Mouse (Mus musculus) heart, postnatal 25 days (tissue): ENCODE measurements at regions not wholly inside any gene's neighbourhood (a gene's known extent, or its start where the extent isn't known, plus 50 kb on each side); places are given as distances from the start of the nearest gene placed in this dataset.

Experiments
- DNase-seq: peaks from one replicate; pipeline ENCODE4 v3.0.0; 2022; ENCODE audit warnings: low spot score
- intact Hi-C: fragments of 180-260 bp; cut with DNase I; formaldehyde crosslinking; loops from one replicate; pipeline ENCODE4 v1.15.1; 2025

DNA sequence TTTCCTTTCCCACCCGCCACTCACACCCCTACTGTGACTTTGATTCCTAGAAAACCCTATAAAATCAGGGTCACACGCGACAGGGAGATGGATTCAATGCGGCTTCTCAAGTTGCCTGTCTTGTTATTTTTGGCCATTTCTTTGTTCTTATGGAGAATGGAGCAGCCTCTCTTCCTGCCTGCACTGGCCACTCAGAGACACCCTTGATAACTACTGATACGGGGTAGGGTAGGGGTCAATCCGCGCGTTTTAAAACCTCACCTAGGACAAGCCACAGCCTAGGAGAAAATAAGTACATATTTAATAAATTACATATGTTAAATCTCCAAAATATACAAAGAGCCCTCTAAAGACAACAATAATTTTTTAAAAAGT is 309.2 kb downstream of the Matn1 start:
- no peak for DNase-seq
- intact Hi-C loops: loop anchor here (1.0 to 5.0 kb wide), 4 partner anchors 111 to 585 kb away; partner anchors contain the start of gene Ptpru

DNA sequence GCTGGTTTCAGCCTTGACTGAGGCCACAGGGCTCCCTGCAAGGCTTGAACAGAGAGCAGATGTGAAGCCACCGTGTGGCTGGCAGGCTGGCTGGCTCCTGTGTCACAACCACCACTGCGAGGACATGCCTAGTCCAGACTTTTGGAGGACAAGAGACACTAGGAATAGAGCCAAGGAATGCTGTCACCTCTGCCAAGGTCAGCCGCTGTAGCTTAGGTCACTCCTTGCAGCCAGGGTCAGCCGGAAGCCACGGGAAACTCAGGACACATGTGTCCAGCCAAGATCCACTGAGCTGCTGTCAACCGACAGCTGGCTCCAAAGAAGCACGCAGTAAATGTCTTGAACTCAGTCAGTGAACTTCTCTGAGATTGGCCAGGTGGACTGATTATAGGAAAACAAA is 310.1 kb downstream of the Matn1 start:
- intact Hi-C loops: loop anchor here (5.0 kb wide), 1 partner anchor 292 kb away; no protein-coding TSS in a partner anchor
- DNase-seq: peak; percentile 57

DNA sequence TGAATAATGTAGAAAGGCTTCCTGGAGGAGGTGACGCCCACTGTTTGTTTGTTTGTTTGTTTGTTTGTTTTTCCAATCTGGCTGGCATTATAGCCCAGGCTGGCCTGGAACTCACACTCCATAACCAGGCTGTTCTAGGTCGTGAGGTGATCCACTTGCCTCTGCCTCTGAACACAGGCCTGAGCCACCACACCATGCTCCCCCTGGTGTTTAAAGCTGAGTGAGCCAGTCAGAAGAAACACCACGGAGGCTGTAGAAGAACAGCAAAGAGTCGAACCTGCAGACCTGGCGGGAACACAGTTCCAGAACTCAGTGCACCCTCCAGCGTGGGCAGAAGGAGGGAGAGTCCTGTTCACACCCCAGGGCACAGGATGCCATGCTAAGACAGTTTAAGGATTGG is 310.5 kb downstream of the Matn1 start:
- intact Hi-C loops: loop anchor here (5.0 kb wide), 1 partner anchor 292 kb away; no protein-coding TSS in a partner anchor
- DNase-seq: no peak

DNA sequence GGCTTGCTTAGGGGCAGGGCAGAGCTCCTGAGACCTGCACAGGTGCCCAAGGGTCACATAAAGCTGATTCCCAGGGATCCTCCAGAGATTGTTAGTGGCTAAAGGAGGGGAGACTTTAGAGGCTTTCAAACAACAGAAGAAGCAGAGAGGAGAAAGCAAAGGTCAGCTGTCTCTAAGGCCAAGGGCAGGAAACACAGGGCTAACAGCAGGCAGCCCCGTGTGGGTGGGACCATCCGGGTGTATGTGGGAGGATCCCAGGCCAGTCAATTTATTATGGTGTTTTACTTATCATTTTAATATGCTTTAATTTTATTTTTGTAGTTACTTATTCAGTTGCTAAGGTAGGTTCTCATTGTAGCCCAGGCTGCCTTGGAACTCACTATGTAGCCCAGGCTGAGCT is 317.1 kb downstream of the Matn1 start:
- intact Hi-C loops: no loop called here
- DNase-seq: no peak

DNA sequence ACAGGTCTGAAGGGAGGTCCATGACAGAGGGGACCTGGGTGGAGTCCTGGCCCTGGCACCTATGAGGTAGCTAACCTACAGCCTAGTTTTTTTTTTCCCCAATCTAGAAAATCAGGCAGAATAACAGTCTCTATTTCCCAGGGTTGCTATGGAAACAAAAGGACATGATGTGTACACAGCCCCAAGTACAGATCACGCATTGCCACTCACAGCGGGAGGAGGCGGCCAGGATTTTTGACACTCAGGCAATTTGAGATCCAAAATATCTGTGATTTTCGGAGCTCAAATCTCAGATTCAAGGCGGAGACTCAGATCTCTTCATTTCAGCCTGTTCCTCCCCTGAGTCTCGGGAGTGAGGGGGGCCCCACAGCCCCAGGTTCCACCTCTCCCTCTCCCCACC is 318.7 kb downstream of the Matn1 start:
- intact Hi-C loops: no loop called here
- DNase-seq: no peak

DNA sequence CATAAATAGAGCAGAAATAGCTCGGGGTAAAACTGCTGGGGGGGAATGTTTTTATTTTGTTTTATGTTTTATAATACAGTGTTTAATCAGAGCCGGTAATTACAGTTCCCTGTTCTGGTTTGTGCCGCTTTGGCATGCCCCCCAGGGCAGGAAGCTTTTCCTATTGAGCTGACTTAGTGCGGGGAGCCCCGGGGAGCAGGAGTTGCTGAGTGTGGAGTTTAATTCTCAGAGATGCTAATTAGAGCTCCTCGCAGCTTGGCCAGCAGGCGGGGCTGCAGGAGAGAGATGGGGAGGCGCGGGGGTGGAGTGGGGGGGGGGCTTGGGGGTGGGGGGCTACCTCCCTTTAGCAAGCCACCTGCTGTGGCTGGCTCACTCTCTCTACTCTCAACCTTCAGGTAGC is 322.6 kb downstream of the Matn1 start:
- no peak for DNase-seq
- intact Hi-C loops: no loop called here

DNA sequence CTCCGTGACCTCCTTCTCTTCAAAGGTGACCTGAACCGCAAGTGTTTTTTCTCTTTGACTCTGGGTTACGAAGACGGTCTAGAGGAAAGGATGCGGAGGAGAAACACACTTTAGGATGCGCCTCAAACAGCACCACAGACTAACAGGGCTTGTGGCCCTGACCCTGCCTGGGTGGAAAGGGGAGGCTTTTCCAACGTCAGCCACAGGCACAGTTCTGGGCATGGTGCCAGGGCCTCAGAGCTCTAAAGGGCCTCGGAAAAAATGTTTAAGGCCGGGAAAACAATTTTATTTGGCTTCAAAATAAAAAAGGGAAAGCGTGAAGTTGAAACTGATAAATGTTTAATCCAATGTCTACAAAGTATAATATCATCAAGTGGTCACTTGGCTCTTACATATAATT is 323.6 kb downstream of the Matn1 start:
- no peak for DNase-seq
- intact Hi-C loops: no loop called here

DNA sequence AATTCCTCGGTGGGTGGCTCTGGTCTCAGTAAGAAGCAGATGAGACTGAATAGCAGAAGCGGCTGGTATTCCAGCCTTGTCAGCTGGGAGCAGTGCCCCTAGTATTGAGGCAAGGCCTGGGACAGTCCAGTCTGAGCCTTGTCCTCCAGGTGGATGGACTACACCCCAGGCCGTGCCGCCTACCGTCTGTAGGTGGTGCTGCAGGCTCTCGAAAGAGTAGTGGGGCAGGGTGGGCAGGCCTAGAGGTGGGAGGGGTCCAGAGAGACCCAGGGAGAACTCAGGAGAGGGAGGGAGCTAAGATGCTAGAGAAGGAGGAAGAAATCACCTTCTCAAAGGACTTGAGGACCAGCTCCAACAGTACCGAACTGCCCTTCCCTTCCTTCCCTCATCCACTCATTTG is 326.0 kb downstream of the Matn1 start:
- DNase-seq: no peak
- intact Hi-C loops: no loop called here

DNA sequence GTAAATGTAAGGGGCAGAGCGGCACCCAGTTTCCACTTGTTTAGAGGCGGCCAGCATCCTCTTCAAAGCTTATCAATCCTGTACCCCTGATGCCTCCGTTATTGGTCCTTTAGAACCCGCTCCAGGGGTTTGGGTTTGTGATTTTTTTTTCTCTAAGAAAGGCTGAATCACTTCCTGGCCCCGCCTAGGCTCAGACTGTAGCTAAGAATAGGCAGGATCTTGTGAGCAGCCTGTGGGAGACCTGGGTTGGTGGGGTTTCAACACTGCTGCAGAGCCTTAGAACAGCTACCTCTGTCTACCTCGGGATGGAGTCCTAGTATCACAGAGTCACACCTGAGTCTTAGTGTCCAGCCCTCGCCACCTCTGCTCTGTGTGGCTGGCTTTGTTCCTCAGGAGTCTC is 327.9 kb downstream of the Matn1 start:
- DNase-seq: no peak
- intact Hi-C loops: no loop called here

DNA sequence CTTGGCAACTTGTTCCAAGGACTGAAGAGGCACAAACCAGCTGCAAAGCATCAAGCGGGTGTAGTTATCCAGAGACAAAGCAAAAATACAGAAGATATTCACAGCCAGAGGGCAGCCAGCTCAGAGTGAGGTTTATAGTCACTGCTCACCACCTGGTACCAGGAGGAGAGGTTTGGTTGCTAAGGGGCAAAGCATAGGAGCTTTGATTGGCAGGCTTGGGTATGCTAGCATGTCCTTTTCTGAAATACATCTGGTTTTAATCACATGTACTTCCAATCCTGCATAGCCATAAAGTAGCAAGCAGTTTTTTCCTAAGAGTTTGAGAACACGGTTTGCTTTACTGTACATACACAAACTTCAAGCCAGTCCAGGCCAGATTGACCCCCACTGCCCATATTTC is 349.4 kb downstream of the Matn1 start:
- no peak for DNase-seq
- intact Hi-C loops: no loop called here

DNA sequence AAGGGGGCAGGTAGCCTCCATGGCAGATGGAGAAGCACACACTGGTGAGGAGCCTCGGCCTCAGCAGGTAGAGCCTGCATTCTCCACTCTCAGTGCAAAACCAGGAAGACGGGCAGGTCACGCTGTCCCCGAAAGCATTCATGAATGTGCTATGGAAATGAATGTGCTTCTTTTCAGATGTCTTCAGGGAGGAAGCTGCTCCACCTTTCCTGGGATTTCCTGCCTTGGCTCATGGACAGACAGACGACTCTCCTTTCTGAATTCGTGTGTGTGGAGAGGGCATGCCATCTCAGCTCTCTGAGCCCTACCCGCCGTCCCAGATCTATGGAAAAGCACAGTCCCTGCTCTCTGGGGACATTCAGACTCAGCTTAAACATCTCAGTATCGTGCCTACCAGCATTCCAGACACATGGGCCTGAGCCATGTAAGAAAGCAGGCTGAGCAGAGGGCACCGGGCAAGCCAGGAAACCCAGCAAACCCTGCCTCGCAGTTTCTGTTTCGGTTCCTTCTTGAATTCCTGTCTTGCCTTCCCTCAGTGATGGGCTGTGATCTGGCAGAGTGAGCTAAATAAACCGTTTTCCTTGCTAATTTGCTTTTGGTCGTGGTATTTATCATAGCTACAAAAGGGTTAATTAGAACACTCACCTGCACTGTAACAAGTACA is 354.0 kb downstream of the Matn1 start:
- intact Hi-C loops: no loop called here
- DNase-seq: no peak

DNA sequence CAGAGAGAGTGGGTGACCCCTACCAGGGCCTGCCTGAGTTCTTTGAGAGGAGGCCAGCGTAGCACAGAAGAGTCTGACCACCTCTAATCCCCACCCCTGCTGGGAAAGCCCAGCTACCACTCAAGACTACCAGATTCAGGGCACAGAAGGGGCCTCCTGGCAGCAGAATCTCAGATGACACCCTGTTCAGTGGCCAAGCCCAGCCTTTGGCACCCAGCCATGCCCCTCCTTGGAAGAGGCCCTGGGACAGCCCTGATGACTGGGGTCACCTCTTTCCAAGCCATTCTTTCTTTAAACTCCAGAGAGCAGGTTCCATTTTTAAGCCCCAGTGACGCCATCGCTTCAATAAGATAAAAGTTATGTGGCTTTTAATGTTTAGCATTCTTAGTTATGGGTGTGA is 359.8 kb downstream of the Matn1 start:
- no peak for DNase-seq
- intact Hi-C loops: no loop called here

DNA sequence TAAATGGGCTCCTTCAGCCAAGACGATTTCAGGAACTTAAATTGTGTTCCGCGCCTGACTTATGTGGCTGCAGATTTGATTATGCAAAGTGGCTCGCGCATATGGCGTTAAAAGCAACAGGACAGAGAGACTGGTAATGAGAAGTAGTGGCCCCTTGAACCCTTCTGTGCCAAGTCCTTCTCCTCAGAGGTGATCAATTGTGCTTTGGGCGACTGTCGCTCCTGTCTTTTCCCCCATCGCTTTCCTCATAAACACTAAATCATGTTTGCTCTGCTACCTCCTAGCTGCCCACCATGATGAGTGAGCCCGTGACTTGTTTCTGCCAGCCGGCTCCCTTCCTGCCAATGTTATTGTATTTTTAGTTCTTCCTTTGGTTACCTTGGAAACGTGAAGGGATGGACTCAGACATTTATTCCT is 360.2 kb downstream of the Matn1 start:
- no peak for DNase-seq
- intact Hi-C loops: no loop called here

DNA sequence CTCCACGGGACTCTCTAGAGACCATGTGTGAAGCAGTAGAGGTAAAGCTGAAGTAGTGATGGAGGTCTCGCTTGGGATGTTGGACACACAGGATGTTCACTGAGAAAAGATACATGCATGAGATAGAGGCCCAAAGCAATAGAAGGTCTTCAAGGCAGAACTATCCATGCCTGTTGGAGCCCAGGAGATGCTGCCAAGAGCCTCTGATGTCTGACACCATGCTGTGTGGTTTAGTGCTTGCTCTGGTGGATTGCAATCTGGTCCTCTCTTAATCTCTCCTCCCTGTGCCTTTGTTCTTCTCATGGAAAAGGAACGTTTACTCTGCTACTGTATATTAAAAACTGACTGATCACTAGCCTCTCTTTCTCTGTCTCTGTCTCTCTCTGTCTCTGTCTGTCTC is 370.0 kb downstream of the Matn1 start:
- intact Hi-C loops: no loop called here
- DNase-seq: no peak

DNA sequence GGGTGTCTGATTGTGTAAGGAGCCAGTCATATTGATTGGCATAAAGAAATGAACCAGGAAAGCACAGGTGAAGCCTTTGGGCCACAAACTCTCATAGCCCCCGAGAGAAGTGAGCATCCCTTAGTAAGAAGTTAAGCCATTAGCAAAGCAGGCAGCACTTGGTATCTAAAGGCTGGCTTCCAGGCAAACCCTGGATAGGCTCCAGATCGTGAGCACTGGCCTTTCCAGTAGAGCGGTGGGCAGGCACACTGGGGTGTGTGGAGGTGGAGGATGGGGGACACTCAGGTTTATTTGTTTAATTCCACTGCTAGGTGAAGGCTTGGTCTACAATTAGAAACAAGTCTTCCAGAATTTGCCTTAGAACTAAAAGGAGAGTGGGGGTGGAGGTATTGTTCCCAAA is 371.9 kb downstream of the Matn1 start:
- no peak for DNase-seq
- intact Hi-C loops: no loop called here

DNA sequence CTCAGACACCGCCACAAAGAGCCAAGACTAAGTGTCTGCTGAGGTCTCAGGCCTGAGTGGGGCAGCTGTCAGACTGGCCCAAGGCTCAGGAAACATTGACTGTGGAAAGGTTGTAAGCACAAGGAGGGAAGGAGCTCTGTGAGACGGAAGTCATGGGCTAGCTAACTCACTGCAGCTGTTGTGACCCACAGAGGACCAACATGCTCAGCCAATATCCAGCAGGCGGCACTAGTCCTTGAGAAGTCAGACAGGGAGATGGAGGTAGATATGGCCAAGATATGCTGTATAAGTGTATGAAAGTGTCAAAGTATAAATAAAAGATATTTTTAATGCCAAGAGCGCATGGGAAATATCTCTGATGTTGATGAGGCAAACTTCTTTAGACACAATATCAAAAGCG is 378.1 kb downstream of the Matn1 start:
- no peak for DNase-seq
- intact Hi-C loops: no loop called here

DNA sequence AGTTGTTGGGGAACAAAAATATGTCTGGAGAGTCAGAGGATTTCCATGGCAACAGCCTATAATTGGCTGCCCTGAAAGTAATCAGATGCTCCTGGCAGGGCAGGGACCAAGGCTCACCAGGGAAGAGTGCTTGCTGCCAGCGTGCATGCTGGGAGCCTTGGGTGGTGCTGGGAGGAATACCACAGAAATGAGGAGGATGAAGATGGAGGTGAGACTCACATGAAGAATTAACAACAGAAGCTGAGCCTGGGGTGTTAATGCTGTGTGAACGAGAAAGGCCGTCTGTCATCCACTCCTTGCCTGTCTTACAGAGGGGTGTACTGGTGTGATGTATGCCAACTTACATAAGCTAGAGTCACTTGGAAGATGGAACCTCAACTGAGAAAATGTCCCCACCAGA is 380.3 kb downstream of the Matn1 start:
- no peak for DNase-seq
- intact Hi-C loops: no loop called here

DNA sequence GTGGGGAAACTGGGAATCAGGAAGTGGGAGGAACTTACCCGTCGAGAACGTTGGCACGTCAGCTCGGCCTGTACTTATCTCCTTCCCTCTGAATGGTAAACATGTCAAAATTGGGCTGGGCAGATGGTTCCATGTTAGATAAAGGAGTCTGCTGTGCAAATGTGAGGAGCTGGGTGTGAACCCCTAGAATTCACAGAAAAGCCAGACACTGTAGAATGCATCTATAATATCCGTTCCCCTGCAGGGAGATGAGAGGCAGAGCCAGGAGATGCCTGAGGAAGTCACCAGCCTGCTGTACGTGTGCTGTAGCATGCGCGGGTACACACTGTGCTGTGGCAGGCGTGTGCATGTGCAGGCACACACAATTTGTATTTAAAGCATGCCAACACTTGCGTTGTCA is 381.0 kb downstream of the Matn1 start:
- DNase-seq: no peak
- intact Hi-C loops: no loop called here

DNA sequence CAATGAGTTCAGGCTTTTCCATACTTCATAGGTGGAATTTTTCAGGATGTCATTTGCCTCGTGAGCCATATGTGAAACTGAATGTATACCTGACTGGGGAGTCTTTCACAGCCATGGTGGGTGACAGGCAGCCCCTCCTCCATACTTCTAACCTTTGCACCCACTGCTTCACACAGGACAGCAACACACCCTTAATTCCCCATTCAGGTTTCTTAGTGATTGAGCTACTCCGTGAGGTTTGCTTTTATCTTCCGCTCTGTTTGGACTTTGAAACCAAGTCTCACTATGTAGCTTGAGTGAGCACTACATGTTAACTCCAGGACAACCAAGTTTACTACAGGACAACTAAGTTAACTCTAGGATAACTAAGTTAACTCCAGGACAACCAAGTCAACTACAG is 381.4 kb downstream of the Matn1 start:
- DNase-seq: no peak
- intact Hi-C loops: no loop called here

DNA sequence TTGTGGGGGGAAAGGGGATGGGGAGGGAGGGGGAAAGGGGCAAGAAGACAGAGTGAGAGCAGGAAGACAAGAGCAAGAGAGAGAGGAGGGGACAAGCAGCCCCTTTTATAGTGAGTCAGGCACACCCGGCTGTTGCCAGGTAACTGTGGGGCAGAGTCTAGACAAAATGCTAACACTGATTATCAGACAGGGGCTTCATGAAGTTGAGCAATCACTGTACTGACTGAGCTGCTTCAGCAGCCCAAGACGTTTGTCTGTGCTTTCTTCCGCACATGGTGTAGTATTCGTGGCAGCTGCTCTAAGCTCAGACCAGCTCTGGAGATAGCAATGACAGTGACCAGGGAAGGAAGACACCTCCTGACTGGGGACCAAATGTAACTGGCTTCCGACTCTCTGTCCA is 385.2 kb downstream of the Matn1 start:
- intact Hi-C loops: no loop called here
- DNase-seq: no peak

DNA sequence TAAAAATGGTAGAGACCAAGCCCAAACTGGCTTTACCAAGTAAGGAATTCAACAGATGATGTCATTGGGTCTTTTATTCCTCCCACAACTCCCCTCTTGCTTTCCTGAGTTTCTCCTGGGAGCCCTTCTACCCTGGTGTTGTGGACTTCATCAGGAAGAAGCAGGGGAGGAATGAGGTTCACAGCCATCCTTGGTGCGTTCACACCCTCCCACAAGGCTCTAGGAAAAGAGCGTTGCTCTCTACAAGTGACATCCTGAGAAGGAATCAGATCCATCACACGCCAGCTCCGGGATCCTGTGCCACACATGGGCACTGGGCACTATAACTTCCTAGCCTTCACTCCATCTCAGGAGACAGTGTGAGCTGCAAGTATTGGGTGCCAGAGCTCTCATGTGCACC is 387.5 kb downstream of the Matn1 start:
- intact Hi-C loops: no loop called here
- no peak for DNase-seq

DNA sequence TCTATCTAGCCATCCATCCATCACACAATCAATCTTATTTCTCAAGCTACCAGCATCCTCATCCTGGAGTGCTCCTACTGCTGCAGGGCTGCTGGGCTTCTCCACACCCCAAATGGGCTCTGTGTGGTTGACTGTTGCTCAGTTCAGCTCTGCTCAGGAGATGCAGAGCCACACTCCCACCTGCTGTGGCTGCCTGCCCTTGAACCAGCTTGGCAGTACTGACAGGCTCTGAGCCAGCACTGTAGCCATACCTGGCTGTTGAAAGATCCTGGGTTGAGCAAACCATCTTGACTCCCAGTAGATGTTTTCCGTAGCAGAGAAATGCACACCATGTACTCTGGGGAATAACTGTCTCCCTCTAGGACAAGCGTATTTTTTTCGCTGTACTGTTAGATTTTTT is 392.6 kb downstream of the Matn1 start:
- DNase-seq: no peak
- intact Hi-C loops: no loop called here
